21 mouse cellular contexts compared by ENCODE assay signal in genomic region chr9:71768119-71768518, GRCm38 (mm10). TPM values are rescaled to one million over a fixed set of nuclear protein-coding genes. Genes with fewer than 3 reads are reported as not detected.
DNase-seq lines count a peak whose midpoint lies in the region; ATAC-seq and TF ChIP-seq lines count a peak whose summit lies in the region.
"Had no signal": no experiment of that assay in that cellular context is flagged by ENCODE, and none has a peak within 500 bp of the region (broad histone marks: within the 10 kb centered on the region; RNA-seq: fewer than 3 reads in every experiment).

No protein-coding gene starts in this region.

- no peaks in the 10 kb centered on the region for H3K36me3 ChIP-seq in heart, embryonic 14.5 days (ENCODE audit: control insufficient read depth, insufficient read depth, low read length)
- H3K36me3 ChIP-seq in lung, postnatal 0 days (ENCODE audit: insufficient read depth, low read length): no peaks in the 10 kb centered on the region
- H3K36me3 ChIP-seq: embryonic facial prominence, embryonic 12.5 days; hindbrain, embryonic 13.5 days; limb, embryonic 10.5 days; neural tube, embryonic 13.5 days; stomach, embryonic 15.5 days had no signal

- no peak for TF ChIP-seq EP300 in lung, postnatal 0 days (IDR thresholded peaks at IDR 0.05)

- no peak for ATAC-seq in heart, embryonic 14.5 days (ENCODE audit: insufficient number of reproducible peaks, insufficient read depth, low FRiP score, low read depth)
- ATAC-seq in lung, postnatal 0 days: no peak
- ATAC-seq: forebrain, postnatal 0 days had no signal

- 0 out of 4 replicates have a peak overlapping the region, but pooled peaks of 1 of the 2 experiments have one; percentile 5 for H3K4me3 ChIP-seq in heart, embryonic 14.5 days (ENCODE audit: control insufficient read depth in 1 of 2, insufficient read depth in 1 of 2, low read depth in 1 of 2, low read length in 2 of 2)
- no peak overlapping the region for H3K4me3 ChIP-seq in lung, postnatal 0 days (ENCODE audit: low read depth, low read length)
- H3K4me3 ChIP-seq: embryonic facial prominence, embryonic 12.5 days; hindbrain, embryonic 13.5 days; left cerebral cortex, adult 2 months; limb, embryonic 10.5 days; neural tube, embryonic 13.5 days; stomach, embryonic 15.5 days had no signal

- WGBS in heart, embryonic 14.5 days: 85% methylated on average over 1 of the region's 1 CpGs
- WGBS in lung, postnatal 0 days: 88% methylated on average over 1 of the region's 1 CpGs

- H3K4me1 ChIP-seq in heart, embryonic 14.5 days (ENCODE audit: control insufficient read depth in 2 of 2, insufficient read depth in 2 of 2, low read length in 2 of 2): peaks cover 13 to 46% of the 10 kb centered on the region in 2 experiments
- H3K4me1 ChIP-seq in lung, postnatal 0 days (ENCODE audit: insufficient read depth, low read depth, low read length): peaks cover 9% of the 10 kb centered on the region

- H3K27me3 ChIP-seq in heart, embryonic 14.5 days (ENCODE audit: control insufficient read depth, insufficient read depth, low read length): no peaks in the 10 kb centered on the region
- H3K27me3 ChIP-seq in lung, postnatal 0 days (replicated peaks; ENCODE audit: insufficient read depth, low read length): no peaks in the 10 kb centered on the region
- H3K27me3 ChIP-seq: stomach, embryonic 15.5 days had no signal

- peak overlapping the region; percentile 81 for H3K4me2 ChIP-seq in heart, embryonic 14.5 days (ENCODE audit: low read length)
- H3K4me2 ChIP-seq in lung, postnatal 0 days (replicated peaks; ENCODE audit: low read depth, low read length): no peak overlapping the region
- H3K4me2 ChIP-seq: embryonic facial prominence, embryonic 12.5 days; hindbrain, embryonic 13.5 days; liver, embryonic 11.5 days; midbrain, embryonic 11.5 days; neural tube, embryonic 13.5 days; stomach, embryonic 15.5 days had no signal

- H3K9me3 ChIP-seq in heart, embryonic 14.5 days (ENCODE audit: control insufficient read depth, low read length): no peaks in the 10 kb centered on the region
- H3K9me3 ChIP-seq in lung, postnatal 0 days (ENCODE audit: low read length): no peaks in the 10 kb centered on the region
- H3K9me3 ChIP-seq: embryonic facial prominence, embryonic 12.5 days; hindbrain, embryonic 13.5 days; limb, embryonic 10.5 days; neural tube, embryonic 13.5 days; stomach, embryonic 15.5 days had no signal

- H3K9ac ChIP-seq in heart, embryonic 14.5 days (ENCODE audit: low read length): no peak overlapping the region
- H3K9ac ChIP-seq in lung, postnatal 0 days (replicated peaks; ENCODE audit: low read depth): no peak overlapping the region
- H3K9ac ChIP-seq: embryonic facial prominence, embryonic 12.5 days; forebrain, postnatal 0 days; hindbrain, embryonic 13.5 days; neural tube, embryonic 13.5 days; stomach, embryonic 15.5 days had no signal

- no peak for TF ChIP-seq CTCF in lung, postnatal 0 days (IDR thresholded peaks at IDR 0.05)

- peak; percentile 42 for DNase-seq in cerebellum, adult 11-12 months
- no peak for DNase-seq in cerebellum, adult 8-10 months
- DNase-seq in heart, adult 18-20 months: no peak
- peak; percentile 19 for DNase-seq in lung, postnatal 25 days (ENCODE audit: low spot score)
- DNase-seq in lung, postnatal 0 days (ENCODE audit: low spot score): no peak
- DNase-seq in embryo, embryonic 10 days (ENCODE audit: low spot score): no peak
- no peak for DNase-seq in embryo, embryonic 10.5 days (ENCODE audit: low spot score)
- DNase-seq: adrenal gland, postnatal 10 days; forebrain, postnatal 0 days; lung, adult 2 months; thymus, postnatal 14 days had no signal

- 0 out of 4 replicates have a peak overlapping the region, but pooled peaks of 1 of the 2 experiments have one; percentile 21 for H3K27ac ChIP-seq in heart, embryonic 14.5 days (replicated peaks in 1 of 2; ENCODE audit: control insufficient read depth in 1 of 2, insufficient read depth in 1 of 2, low read depth in 2 of 2, low read length in 2 of 2)
- H3K27ac ChIP-seq in lung, postnatal 0 days (ENCODE audit: low read length): no peak overlapping the region
- H3K27ac ChIP-seq: embryonic facial prominence, embryonic 12.5 days; hindbrain, embryonic 13.5 days; left cerebral cortex, adult 2 months; limb, embryonic 10.5 days; macrophage; neural tube, embryonic 13.5 days; stomach, embryonic 15.5 days had no signal

RNA-seq across cellular contexts. Expression of gene Cgnl1, which starts 3.3 kb away (rescaled TPM):
- 35.8 and 37.6 TPM in 2 replicates for polyA plus RNA-seq in heart, embryonic 14.5 days (2014; fragmentation: Nextera tagmentation; extraction: Ambion mirVana)
- 10 to 100 TPM; 36.7 to 38.2 TPM for total RNA-seq in heart, adult 18-20 months (2021)
- polyA plus RNA-seq in lung, postnatal 0 days (2015; fragmentation: Nextera tagmentation; extraction: Ambion mirVana): 26.1 and 28.5 TPM in 2 replicates

Comparison
In these comparisons a context has a peak if more than half of its experiments do, and no peak if none do; other contexts are left out.
1. DNase-seq: peak in cerebellum, adult 11-12 months (single experiment) and lung, postnatal 25 days (single experiment); none in cerebellum, adult 8-10 months (single experiment), heart, adult 18-20 months (0 of 2), lung, postnatal 0 days (single experiment), embryo, embryonic 10 days (single experiment) and embryo, embryonic 10.5 days (single experiment).